Mouse (Mus musculus): ENCODE data around the gene Brdt.
"Not testable (repeated sequence)": the region's sequence is repeated elsewhere in the genome, so short reads cannot be mapped to it uniquely, and the experiment has no call there.

The Brdt gene

GRCm38 (mm10) chr5:107342891-107343290, 11.9 kb downstream of the Brdt start:
- no peak for DNase-seq

GRCm38 (mm10) chr5:107346214-107346613, 15.3 kb downstream of the Brdt start:
- peak; percentile 29 for DNase-seq

- DNase-seq, result peak; percentile 54
Observed at GRCm38 (mm10) chr5:107352566-107352965, 21.6 kb downstream of the Brdt start.

GRCm38 (mm10) chr5:107353981-107354380, 23.0 kb downstream of the Brdt start:
- peak; percentile 64 for DNase-seq

GRCm38 (mm10) chr5:107355801-107356200, 24.8 kb downstream of the Brdt start:
- peak; percentile 69 for DNase-seq

GRCm38 (mm10) chr5:107357723-107358122, 26.8 kb downstream of the Brdt start:
- DNase-seq, result peak; percentile 36

GRCm38 (mm10) chr5:107359395-107360053, 28.6 kb downstream of the Brdt start:
- DNase-seq, result peak; percentile 95

GRCm38 (mm10) chr5:107360054-107360730, 29.2 kb downstream of the Brdt start:
- no peak for DNase-seq

GRCm38 (mm10) chr5:107370040-107370439, 39.1 kb downstream of the Brdt start:
- DNase-seq, result no peak

- no peak for DNase-seq
Observed at GRCm38 (mm10) chr5:107371335-107371734, 40.4 kb downstream of the Brdt start.

GRCm38 (mm10) chr5:107373256-107373655, 42.3 kb downstream of the Brdt start:
- peak; percentile 62 for DNase-seq

- DNase-seq, result not testable (repeated sequence)
Observed at GRCm38 (mm10) chr5:107386448-107386847, 55.5 kb downstream of the Brdt start.

GRCm38 (mm10) chr5:107387788-107388187, 56.8 kb downstream of the Brdt start:
- DNase-seq, result no peak

- DNase-seq, result no peak
Observed at GRCm38 (mm10) chr5:107389373-107389772, 58.4 kb downstream of the Brdt start.

- no peak for DNase-seq
Observed at GRCm38 (mm10) chr5:107394437-107394836, 63.5 kb downstream of the Brdt start.

- DNase-seq, result peak; percentile 13
Observed at GRCm38 (mm10) chr5:107402436-107402835, 71.5 kb downstream of the Brdt start, which contains the start of gene Ephx4. Ephx4 (plus strand) TSS chr5:107402736.

GRCm38 (mm10) chr5:107403011-107403946, 72.3 kb downstream of the Brdt start:
- DNase-seq, result peak; percentile 34

GRCm38 (mm10) chr5:107403947-107404684, 73.2 kb downstream of the Brdt start:
- no peak for DNase-seq

GRCm38 (mm10) chr5:107405361-107405760, 74.4 kb downstream of the Brdt start:
- no peak for DNase-seq

- DNase-seq, result no peak
Observed at GRCm38 (mm10) chr5:107410305-107410704, 79.3 kb downstream of the Brdt start.

- no peak for DNase-seq
Observed at GRCm38 (mm10) chr5:107411326-107411725, 80.4 kb downstream of the Brdt start.

- no peak for DNase-seq
Observed at GRCm38 (mm10) chr5:107412285-107412684, 81.3 kb downstream of the Brdt start.

- DNase-seq, result no peak
Observed at GRCm38 (mm10) chr5:107415098-107415497, 84.1 kb downstream of the Brdt start.
